Mouse (Mus musculus) kidney, adult 9 months (tissue): Measurements from ENCODE around the gene Kdelc2.

Source experiments
- DNase-seq: peaks from one replicate; pipeline ENCODE4 v3.0.0; 2022

Gene Kdelc2

DNA sequence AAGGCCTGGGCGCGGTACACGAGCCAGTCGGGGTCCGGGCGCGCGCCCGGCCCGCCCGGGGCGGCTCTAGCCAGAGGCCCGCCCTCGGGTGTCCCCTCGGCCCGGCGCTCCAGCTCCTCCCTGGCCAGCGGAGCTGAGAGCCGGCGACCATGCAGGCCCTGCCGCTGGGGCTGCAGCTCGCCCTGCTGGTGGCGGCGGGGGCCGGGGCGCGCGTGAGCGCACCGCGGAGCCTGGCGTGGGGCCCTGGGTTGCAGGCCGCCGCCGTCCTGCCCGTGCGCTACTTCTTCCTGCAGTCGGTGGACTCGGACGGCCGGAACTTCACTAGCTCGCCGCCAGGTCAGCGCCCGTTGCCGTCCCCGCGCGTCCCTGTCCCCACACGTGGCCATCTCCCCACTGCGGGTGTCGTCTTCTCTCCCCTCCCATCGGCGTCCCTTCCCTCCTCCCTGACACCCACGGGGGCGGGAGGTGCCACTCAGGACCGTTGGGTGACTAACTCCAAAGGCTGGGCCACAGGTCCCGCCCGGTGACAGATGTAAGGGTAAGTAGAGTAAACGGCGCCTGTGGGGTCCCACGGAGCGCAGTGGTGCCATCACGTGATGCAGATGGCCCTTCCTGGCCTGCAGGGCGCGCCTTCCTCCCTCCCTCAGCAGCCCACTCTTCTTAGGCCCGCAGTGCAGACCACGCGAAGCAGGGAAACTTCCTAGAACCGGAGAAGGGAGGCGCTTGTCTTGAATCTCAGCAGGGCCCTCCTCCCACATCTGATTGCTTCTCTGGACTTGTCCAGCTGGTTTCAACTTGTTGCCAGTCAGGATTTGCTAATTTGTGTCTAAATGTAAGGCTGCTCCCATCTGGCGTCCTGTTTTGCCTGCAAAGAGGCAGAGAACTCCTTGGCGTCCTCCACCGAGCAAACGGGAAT lies at the start of gene Kdelc2:
Gene Kdelc2, plus strand, starts transcription at position 75 of the 916 bp plus-strand sequence.
- peak; percentile 81 for DNase-seq

DNA sequence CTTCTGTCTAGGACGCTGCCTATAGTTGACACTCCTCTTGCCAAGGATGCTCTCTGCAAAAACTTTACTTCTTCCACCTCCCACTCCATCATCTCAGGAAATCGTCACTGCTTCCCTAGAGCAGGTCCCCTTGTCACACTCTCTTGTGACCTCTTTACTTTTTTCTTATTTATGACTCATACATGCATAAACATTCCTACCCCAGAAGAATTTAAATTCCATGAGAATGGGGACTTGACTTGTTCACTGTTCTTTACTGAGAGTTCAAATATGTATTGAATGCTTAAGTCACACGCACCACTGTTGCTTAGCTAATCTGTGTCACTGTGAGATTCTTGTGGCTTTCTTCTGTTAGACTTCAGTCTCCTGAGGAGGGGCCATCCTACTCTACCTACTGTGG lies 48.7 kb upstream of the Kdelc2 start:
- DNase-seq, result no peak

DNA sequence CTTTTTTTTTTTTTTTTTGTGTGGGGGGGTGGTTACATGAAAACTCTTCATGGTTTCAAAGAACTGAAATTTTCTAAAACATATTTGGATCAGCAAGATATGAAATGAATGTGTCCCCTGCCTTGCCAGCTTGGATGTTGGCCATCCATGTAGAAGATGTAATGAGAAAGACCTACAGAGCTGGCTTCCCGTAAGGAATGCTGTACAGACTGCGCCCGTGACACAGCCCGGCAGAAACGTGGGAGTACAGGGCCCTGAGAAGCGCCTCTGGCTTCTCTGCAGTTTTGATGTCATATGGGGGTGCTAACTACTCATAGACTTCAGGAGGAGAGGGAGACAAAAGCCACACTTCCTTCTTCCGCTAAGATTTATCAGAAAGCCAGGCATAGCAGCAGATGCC lies 44.2 kb upstream of the Kdelc2 start:
- no peak for DNase-seq

- peak; percentile 37 for DNase-seq
These were observed 43.4 kb upstream of the Kdelc2 start for GRCm38 (mm10) chr9:53340328-53340916.

DNA sequence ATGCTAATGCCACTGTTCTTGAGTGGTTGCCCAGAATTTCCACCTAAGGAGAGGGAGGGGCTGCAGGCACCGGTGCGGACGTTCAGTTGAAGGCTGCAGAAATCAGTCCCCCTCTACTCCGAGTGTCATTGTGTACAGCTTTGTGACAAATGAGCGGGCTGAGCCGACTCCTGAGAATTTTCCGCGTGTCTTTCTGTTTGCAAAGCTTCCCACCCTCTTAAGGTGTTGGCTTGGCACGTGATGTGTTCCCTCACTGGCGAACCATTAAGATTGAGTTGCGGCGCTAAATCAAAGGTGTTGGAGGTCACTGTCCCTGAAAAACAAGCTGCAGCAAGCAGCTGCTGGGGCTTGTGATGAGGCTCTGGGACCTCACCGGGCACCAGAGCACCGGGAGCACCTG lies 42.9 kb upstream of the Kdelc2 start:
- peak; percentile 81 for DNase-seq

- no peak for DNase-seq
These were observed 41.8 kb upstream of the Kdelc2 start for GRCm38 (mm10) chr9:53341981-53342380.

GRCm38 (mm10) chr9:53344646-53345432 lies 39.0 kb upstream of the Kdelc2 start:
- DNase-seq, result no peak

DNA sequence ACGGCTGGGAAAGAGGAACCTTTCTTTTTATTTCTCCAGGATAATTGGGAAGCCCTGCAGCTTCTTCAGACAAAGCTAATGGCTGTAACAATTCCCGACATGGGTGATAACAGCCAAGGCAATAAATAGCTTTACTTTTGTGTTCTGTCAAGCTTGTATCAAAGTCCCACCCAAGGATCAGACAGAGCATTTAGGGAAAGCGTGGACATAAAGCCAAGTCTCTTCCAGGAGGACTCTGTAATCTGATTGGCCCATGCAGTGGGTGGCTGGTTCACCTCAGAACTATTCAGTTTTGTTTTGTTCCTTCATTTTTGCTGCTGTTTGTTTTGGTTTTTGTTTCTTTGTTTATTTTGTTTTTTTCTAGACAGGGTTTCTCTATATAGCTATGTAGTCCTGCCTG lies 38.1 kb upstream of the Kdelc2 start:
- DNase-seq, result no peak

- peak; percentile 67 for DNase-seq
These were observed 37.4 kb upstream of the Kdelc2 start for GRCm38 (mm10) chr9:53346402-53346801.

GRCm38 (mm10) chr9:53349211-53349610 lies 34.6 kb upstream of the Kdelc2 start:
- no peak for DNase-seq

DNA sequence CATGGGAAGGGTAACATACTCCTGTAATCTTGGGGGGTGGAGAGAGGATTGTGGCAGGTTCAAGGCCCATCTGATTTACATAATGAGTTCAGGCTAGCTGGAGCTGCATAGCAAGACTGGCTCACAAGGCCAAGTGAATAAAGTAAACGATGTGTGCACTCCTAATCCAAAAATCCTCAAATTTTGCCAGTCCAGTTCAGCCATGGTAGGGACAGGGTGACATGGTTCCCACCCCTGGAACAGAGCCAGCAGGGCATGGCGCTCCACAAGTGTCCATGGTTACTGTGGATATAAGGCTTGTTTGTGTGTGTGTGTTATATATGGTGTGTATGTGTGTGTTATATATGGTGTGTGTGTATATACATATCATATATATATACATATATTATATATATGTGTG lies 33.5 kb upstream of the Kdelc2 start:
- DNase-seq, result no peak

DNA sequence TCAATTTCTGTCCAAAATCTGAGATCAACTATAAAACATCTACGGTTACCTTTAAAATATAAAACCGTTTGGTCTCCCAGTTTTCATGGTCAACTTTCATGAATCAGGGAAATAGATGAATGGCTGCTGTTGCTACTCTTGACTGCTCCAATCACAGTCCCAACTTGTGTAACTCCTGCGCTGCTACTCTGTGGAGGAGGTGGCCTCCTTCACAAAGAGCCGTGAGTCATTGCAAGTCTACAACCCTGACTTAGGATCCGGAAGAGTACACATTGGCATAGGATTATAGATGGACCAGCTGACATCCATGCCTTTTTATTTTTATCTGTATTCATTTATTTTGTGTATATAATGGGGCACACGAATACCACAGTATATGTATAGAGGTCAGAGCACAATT lies 31.9 kb upstream of the Kdelc2 start:
- DNase-seq, result no peak

GRCm38 (mm10) chr9:53353161-53353560 lies 30.7 kb upstream of the Kdelc2 start:
- DNase-seq, result no peak

DNA sequence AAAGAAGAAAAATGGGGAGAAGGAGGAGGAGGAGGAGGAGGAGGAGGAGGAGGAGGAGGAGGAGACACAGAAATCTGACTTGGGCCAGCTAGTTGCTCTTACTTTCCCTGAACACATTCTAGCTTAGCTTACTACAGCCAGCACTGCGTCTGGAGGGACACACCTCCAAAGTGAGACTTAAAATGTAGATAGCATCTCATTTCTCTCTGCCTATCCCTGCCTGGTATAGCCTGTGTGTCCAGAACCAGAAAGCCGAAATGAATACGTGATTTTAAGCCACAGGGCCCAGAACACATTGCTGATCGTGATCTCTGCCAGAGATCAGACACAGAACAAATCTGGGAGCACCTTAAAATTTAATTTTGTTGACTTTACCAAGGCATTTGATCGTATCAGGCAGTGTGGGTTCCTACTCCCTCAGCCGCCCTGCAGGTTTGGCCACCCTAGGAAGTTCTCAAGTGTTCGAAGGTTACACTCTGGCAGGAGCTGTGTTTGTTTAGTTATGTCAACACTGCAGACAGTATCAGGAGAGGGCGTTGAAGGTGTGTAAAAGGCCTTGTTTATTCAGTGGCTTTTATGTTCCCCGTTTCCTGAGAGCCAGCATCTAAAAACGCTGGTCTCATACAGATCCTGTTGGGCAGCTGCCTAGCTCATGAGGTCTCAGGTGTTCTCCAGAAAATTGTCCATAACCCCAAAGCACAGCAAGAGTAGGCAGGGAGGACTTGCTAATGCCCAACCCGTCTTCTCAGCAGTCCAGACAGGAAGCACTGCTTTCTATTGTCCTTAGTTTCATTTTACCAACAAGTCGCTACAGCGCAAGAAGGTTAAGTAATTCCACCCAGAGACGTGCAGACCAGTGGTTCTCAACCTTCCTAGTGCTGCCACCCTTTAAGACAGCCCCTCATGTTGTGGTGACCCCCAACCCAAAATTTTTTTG lies 27.3 kb upstream of the Kdelc2 start:
- DNase-seq, result peak; percentile 35

- DNase-seq, result no peak
These were observed 12.5 kb upstream of the Kdelc2 start for GRCm38 (mm10) chr9:53371339-53371738.

DNA sequence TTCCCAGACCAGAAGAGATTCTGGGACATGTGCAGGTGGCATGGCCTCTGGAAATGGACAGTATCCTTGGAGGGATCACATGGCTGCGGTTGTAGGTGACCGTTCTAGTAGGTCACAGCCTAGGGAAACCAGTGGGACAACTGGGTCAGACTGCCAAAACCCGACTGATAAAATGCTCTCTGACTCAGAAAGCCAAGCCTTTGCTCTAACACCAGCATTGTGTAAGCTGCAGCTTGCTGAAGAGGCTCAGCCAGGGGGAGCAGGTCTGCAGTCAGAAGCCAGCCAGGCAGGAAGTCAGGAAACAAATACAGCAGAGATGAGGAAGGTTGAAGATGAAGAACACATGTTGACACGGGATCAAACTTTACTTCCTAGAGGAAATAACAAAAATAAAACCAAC lies 7.9 kb upstream of the Kdelc2 start:
- no peak for DNase-seq

DNA sequence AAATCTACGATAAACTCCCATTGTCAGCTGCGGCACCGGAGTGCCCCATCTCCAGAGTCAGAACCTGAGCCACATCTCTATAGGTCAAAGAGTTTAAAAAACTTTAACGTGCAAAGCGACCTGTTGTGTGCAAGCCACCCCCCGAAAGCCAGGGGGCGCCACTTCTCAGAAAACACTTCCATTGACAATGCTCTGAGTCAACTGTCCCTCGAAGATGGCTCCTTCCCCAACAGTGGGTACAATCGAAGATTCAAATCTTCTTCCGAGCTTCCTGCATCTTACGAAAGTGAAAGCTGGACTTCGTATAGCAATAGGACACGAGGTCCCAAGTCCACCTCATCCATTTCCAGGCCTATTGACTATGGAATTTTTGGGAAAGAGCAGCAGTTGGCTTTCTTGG lies 7.0 kb upstream of the Kdelc2 start:
- DNase-seq, result no peak

DNA sequence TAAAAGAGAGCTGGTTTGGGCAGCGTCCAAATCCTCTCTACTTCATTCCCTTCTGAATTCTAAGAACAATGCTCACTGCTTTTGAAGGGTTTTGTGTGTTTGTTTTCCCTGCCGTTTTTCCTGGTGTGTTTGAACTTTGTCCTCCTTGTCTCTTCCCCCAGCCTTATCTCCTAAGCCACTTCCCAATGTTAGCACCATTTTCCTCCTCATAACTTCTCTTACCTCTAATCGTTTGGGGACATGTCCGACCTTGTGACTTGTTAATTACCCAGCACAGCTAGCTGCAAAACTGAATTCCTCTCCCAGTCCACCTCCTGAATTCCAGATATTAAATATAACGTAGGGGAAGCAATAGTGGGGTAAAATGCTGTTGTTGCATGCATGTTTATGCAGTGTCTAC lies 6.2 kb upstream of the Kdelc2 start:
- no peak for DNase-seq

DNA sequence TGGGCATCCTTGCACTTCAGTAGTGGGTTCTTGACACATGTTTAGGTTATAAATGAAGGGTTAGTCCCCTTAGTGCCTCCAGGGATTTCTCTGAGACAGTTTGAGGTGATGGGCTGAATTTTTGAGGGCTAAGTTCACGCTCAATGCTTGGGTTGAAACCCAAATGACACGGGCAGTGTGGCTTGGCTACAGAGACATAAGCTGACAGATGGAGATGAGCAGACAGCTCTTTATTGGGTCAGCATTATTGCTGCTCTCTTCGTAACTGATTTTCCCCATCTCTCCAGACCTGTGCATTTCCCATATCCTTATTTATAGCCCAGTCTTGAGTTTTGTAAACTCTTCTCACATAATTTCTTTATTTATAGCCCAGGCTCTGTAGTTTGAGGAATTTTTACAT lies 5.7 kb upstream of the Kdelc2 start:
- no peak for DNase-seq

GRCm38 (mm10) chr9:53380595-53380994 lies 3.2 kb upstream of the Kdelc2 start:
- DNase-seq, result no peak

- no peak for DNase-seq
These were observed 2.7 kb upstream of the Kdelc2 start for GRCm38 (mm10) chr9:53381113-53381615.

DNA sequence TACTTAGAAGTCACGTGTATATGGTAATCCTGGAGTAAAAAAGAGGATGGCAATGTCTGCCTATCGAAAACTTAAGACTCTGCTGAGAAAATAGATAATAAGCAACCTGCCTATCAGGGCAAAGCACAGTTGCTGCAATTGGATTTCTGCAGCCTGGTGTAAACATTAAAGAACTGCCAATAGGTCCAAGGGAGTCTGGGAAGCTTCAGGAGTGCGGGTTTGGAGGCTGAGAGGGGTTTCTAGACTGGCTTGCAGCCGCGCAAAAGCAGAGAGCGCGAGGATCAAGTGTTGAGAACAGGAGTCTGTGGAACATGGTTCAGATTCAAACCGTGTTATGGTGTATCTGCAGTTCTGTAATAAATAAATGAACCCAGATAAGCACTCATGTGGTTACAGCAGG lies 1.0 kb downstream of the Kdelc2 start:
- no peak for DNase-seq
